Mouse (Mus musculus) mature B cell (primary cell): ENCODE results near the gene Serpina10.
"Not testable (repeated sequence)": the region's sequence is repeated elsewhere in the genome, so short reads cannot be mapped to it uniquely, and the experiment has no call there.

Source experiments
- in situ Hi-C: fragments of 300-500 bp; cut with MboI; formaldehyde crosslinking; loops from 2 replicates; pipeline ENCODE4 v1.14.3; 2019

Serpina10 gene

GRCm38 (mm10) chr12:103631203-103631612, at the start of gene Serpina10:
Gene Serpina10 (minus strand): TSS chr12:103631444.
- in situ Hi-C loops = no loop called here

DNA sequence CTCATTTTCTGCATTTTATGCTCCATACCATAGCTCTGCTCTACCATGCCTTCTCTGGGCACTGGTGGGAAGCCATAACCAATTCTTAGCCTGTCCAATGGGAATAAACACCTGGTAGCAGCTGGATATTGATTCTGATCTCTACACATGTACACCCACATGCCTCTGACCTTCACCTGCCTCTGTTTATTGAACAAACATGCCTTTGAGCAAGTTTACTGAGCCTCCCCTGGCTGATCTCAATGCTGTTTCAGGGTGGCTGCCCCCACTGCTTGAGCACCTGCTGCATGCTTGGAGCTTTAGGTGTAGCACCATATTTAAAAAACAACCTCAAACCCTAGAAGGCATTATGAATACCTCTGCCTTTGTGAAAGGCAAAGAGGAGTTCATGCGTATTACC, 48.6 kb upstream of the Serpina10 start:
- in situ Hi-C loops = not testable (repeated sequence)

DNA sequence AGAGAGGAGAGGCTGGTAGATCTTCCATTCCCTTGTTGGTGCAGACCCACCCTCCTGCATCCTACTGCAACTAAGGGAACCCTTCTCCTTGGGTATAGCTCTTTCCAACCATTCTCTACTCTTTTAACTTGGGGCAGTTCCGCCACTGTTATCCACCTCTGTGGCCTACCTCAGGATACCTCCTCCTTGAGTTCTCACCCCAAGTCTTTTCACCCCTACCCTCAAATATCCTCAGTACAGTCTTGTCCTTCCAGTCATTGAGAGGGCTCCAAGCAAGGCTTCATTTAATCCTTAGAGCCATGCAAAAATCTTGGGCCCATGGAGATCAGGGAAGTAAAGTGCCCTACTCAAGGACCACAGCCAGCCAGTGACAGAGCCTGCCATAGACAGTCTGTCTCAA, 44.8 kb upstream of the Serpina10 start, which contains the start of gene Serpina16:
Gene Serpina16, minus strand, starts transcription at position 101 of the 400 bp plus-strand sequence.
- in situ Hi-C loops = no loop called here

GRCm38 (mm10) chr12:103673179-103673578, 41.9 kb upstream of the Serpina10 start:
- in situ Hi-C loops = no loop called here

- in situ Hi-C loops = no loop called here
Measured at GRCm38 (mm10) chr12:103671483-103671882, 40.2 kb upstream of the Serpina10 start.

DNA sequence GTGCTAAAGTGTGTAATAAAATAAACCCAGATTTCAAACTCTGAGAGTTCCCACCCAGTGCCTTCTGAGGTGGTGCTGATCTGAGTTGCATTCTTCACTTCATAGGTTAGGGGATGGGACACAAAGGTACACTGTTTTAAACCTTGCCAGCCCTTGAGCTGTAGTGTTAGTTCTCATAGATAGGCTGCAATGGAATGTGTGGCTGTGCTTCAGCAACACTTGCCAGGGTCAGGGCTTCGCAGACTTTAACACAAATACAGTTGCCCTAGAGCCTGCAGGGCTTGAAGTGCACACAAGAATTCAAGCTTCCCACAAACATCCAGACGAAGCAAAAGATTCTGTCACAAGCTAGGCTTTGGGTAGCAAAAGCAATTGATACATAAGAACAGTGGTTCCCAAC, 39.7 kb upstream of the Serpina10 start:
- in situ Hi-C loops = no loop called here

DNA sequence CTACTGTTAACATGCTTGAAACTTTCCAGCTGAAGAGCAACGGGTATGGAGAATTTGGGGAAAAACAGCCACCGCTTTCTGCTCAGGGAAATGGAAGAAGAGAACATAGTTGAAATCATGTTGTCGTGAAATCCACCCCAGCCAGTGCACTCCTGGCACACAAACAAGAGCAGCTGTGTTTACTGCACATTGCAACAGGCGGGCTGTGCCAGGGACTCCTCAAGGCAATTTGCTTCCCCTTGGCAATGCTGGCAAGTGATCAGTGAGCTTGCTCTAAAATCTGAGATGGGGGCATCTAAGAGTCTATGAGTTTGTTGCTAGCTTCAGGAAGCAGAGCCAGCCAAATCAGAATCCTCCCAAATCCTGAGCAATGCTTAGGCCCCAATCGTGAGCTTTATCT, 39.1 kb upstream of the Serpina10 start:
- in situ Hi-C loops = no loop called here

GRCm38 (mm10) chr12:103665286-103665685, 34.0 kb upstream of the Serpina10 start:
- in situ Hi-C loops = no loop called here

DNA sequence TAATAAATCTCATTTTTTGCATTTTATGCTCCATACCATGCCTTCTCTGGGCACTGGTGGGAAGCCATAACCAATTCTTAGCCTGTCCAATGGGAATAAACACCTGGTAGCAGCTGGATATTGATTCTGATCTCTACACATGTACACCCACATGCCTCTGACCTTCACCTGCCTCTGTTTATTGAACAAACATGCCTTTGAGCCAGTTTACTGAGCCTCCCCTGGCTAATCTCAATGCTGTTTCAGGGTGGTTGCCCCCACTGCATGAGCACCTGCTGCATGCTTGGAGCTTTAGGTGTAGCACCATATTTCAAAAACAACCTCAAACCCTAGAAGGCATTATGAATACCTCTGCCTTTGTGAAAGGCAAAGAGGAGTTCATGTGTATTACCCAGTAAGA, 30.8 kb upstream of the Serpina10 start:
- in situ Hi-C loops = not testable (repeated sequence)

- in situ Hi-C loops = no loop called here
Measured at GRCm38 (mm10) chr12:103660076-103660475, 28.8 kb upstream of the Serpina10 start.

GRCm38 (mm10) chr12:103659171-103659570, 27.9 kb upstream of the Serpina10 start:
- in situ Hi-C loops = no loop called here

- in situ Hi-C loops = no loop called here
Measured at GRCm38 (mm10) chr12:103657991-103658390, 26.7 kb upstream of the Serpina10 start.

GRCm38 (mm10) chr12:103656848-103657626, 25.8 kb upstream of the Serpina10 start, which contains the start of gene Serpina6:
Gene Serpina6 (minus strand): TSS chr12:103657212.
- in situ Hi-C loops = no loop called here

- in situ Hi-C loops = no loop called here
Measured at GRCm38 (mm10) chr12:103655123-103656044, 24.1 kb upstream of the Serpina10 start.

GRCm38 (mm10) chr12:103653836-103654235, 22.6 kb upstream of the Serpina10 start:
- in situ Hi-C loops = no loop called here

DNA sequence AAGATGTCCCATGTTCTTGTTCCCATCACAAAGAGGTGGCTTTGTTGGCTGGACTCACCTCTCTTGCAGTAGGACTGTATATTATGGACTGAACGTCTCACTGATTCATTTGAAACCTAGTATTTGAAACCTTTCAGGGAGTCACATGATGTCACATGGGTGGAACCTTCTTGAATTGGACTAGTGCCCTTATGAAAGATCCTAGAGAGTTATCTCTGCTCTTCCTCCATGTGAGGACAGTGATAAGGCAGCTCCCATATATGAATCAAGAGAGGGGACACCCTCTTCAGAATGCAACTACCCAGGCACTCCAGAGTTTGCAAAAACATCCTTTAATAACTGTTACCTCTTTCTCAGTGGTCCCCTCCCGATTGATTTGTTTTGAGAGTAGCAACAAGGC, 15.1 kb upstream of the Serpina10 start:
- in situ Hi-C loops = no loop called here

DNA sequence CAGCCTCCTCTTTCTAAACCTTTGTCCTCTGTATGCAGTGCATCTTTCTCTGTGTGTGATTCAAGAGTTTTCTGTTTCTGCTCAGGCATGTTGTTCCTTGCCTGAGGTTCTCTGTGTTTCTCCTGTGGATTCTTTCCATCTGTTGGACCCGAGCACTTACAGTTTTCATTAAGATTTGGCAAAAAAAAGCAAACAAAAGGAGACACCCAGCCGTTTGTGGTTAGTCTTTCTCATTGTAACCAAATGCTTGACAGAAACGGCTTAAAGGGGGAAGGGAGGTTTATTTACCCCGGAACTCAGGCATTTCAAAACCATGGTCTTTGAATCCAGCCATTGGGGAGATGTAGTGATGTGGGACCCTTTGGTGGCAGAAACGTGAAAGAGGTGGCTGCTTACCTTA, 13.4 kb upstream of the Serpina10 start:
- in situ Hi-C loops = no loop called here

- in situ Hi-C loops = no loop called here
Measured at GRCm38 (mm10) chr12:103643818-103644217, 12.6 kb upstream of the Serpina10 start.

GRCm38 (mm10) chr12:103643336-103643735, 12.1 kb upstream of the Serpina10 start:
- in situ Hi-C loops = no loop called here

DNA sequence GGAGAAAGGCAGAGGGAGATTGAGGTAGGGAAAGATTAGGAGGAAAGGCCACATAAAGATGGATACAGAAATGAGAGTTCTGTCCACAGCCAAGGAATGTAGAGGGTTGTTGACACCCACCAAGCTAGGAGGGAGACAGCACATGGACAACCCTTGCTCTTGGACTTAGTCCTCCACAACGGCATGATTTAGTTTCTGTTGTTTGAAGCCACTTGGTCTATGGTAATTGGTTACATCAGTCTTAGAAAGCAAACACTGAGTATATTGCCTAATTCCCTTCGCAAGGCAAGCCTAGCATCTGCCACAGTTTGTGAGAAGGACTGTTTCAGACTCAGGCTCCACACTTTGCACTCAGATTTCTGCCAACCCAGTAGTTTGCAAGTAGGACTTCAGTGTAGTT, 4.6 kb upstream of the Serpina10 start:
- in situ Hi-C loops = no loop called here

- in situ Hi-C loops = no loop called here
Measured at GRCm38 (mm10) chr12:103634430-103634829, 3.2 kb upstream of the Serpina10 start.

GRCm38 (mm10) chr12:103616860-103617261, 14.4 kb downstream of the Serpina10 start:
- in situ Hi-C loops = no loop called here

- in situ Hi-C loops = no loop called here
Measured at GRCm38 (mm10) chr12:103615734-103616133, 15.5 kb downstream of the Serpina10 start.
